Mouse (Mus musculus) lung, embryonic 15.5 days (tissue): ENCODE data around the gene Slc6a3. TPM values are rescaled to one million over a fixed set of nuclear protein-coding genes. Genes with fewer than 3 reads are reported as not detected.

Source experiments
- ATAC-seq: fragments of 200-750 bp; cut with Nextera tagmentation; 2 replicates; pipeline ENCODE4 v1.8.0; 2017; ENCODE audit warnings: moderate number of reproducible peaks, borderline replicate concordance; ENCODE audit not compliant: low FRiP score, low TSS enrichment; ENCODE audit errors: extremely low read depth
- H3K27ac ChIP-seq: fragments of 300-500 bp; sonication (generic); 2 replicates; pipeline ENCODE4 v1.5.1; 2015; ENCODE audit warnings: moderate library complexity, mild to moderate bottlenecking, inconsistent platforms
- H3K27me3 ChIP-seq: fragments of 300-500 bp; sonication (generic); 2 replicates; pipeline ENCODE4 v1.6.1; 2015; ENCODE audit warnings: inconsistent platforms
- H3K36me3 ChIP-seq: fragments of 300-500 bp; sonication (generic); 2 replicates; pipeline ENCODE4 v1.6.1; 2015; ENCODE audit warnings: inconsistent platforms
- H3K4me1 ChIP-seq: fragments of 300-500 bp; sonication (generic); 2 replicates; pipeline ENCODE4 v1.6.1; 2015; ENCODE audit warnings: inconsistent platforms
- H3K4me2 ChIP-seq: fragments of 300-500 bp; sonication (generic); 2 replicates; pipeline ENCODE4 v1.6.1; 2015; ENCODE audit warnings: inconsistent platforms, mild to moderate bottlenecking, moderate library complexity
- H3K4me3 ChIP-seq: fragments of 300-500 bp; sonication (generic); 2 replicates; pipeline ENCODE4 v1.5.1; 2015; ENCODE audit warnings: mild to moderate bottlenecking, inconsistent platforms
- H3K9ac ChIP-seq: fragments of 300-500 bp; sonication (generic); 2 replicates; pipeline ENCODE4 v1.6.1; 2015; ENCODE audit warnings: inconsistent platforms
- H3K9me3 ChIP-seq: fragments of 300-500 bp; sonication (generic); 2 replicates; pipeline ENCODE4 v1.6.1; 2016; ENCODE audit warnings: inconsistent platforms
- WGBS: fragments of 180-500 bp; shearing (Covaris S2); methylation state at CpG from one replicate; pipeline ENCODE4 v1.1.7; 2015; 5-methylcytosine and 5-hydroxymethylcytosine counted together
- polyA plus RNA-seq: library from polyadenylated mRNA; unstranded; fragments of >200 nt; fragmentation: Nextera tagmentation; extraction: Ambion mirVana; gene quantifications from 2 replicates; pipeline ENCODE4 v1.2.1, GENCODE M21; 2015

Gene Slc6a3
- polyA plus RNA-seq, 1 experiment from 2014 or later: 0.06 TPM

DNA sequence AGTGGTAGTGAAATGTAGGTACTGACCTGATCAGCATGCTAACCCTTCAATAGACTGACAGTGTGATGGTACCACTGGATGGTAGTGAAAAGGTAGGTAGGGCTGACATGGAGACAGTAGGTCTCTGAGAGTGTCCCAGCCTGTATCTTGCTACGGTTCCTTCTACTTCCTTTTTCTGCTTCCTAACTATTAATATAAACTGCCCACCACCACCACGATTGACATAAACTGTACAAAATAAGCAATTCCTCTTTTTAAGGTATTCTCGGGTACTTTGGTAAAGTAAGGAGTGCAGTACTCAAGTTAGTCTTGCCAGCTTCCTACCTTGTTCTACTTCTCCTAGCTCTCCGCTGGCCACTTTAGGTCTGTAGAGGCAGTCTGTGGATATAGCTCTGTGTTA is 59.7 kb downstream of the Slc6a3 start:
- no peak overlapping the region for H3K4me2 ChIP-seq
- H3K27ac ChIP-seq: no peak overlapping the region
- ATAC-seq: no peak
- no peaks in the 10 kb centered on the region for H3K4me1 ChIP-seq
- no peak overlapping the region for H3K4me3 ChIP-seq
- H3K9ac ChIP-seq: no peak overlapping the region
- WGBS: 62% methylated on average over 4 of the region's 4 CpGs
- H3K36me3 ChIP-seq: no peaks in the 10 kb centered on the region
- no peaks in the 10 kb centered on the region for H3K9me3 ChIP-seq
- H3K27me3 ChIP-seq: peaks cover 4% of the 10 kb centered on the region; the same call in 1 of the 2 replicates

- no peak overlapping the region for H3K4me3 ChIP-seq
- H3K4me2 ChIP-seq: no peak overlapping the region
- peaks cover 12% of the 10 kb centered on the region for H3K4me1 ChIP-seq
- peaks cover 4% of the 10 kb centered on the region; the same call in 1 of the 2 replicates for H3K27me3 ChIP-seq
- H3K36me3 ChIP-seq: no peaks in the 10 kb centered on the region
- no peak for ATAC-seq
- H3K9me3 ChIP-seq: no peaks in the 10 kb centered on the region
- WGBS: 71% methylated on average over 4 of the region's 4 CpGs
- no peak overlapping the region for H3K27ac ChIP-seq
- no peak overlapping the region for H3K9ac ChIP-seq
Observed at GRCm38 (mm10) chr13:73600217-73600616, 63.7 kb downstream of the Slc6a3 start.

- no peaks in the 10 kb centered on the region for H3K9me3 ChIP-seq
- no peak overlapping the region for H3K27ac ChIP-seq
- H3K36me3 ChIP-seq: peaks cover 16% of the 10 kb centered on the region
- H3K4me1 ChIP-seq: peaks cover 16% of the 10 kb centered on the region
- no peak for ATAC-seq
- peak overlapping the region; percentile 76 for H3K4me3 ChIP-seq
- 44% methylated on average over 4 of the region's 4 CpGs for WGBS
- peak overlapping the region; percentile 86 for H3K4me2 ChIP-seq
- H3K9ac ChIP-seq: peak overlapping the region; percentile 80
- no peaks in the 10 kb centered on the region for H3K27me3 ChIP-seq
Observed at GRCm38 (mm10) chr13:73603046-73603445, 66.5 kb downstream of the Slc6a3 start.

GRCm38 (mm10) chr13:73603522-73604155 is 67.1 kb downstream of the Slc6a3 start, which contains the start of gene Clptm1l:
Clptm1l (plus strand) TSS chr13:73604006.
- under 1% methylated on average over 40 of the region's 53 CpGs for WGBS
- peak; percentile 98 for ATAC-seq
- Histone ChIP-seq H3K4me1 (peaks cover 16% of the 10 kb centered on the region), H3K27ac (peak within 1 kb of the TSS; percentile 61), H3K9ac (peak within 1 kb of the TSS; percentile 80), H3K9me3 (no peaks in the 10 kb centered on the region), H3K36me3 (peaks cover 22% of the 10 kb centered on the region), H3K27me3 (no peaks in the 10 kb centered on the region), H3K4me2 (peak within 1 kb of the TSS; percentile 86), H3K4me3 (peak within 1 kb of the TSS; percentile 76)

- H3K36me3 ChIP-seq: peaks cover 29% of the 10 kb centered on the region
- H3K27ac ChIP-seq: peak overlapping the region; percentile 39; the same call in 1 of the 2 replicates
- WGBS: 2% methylated on average over 31 of the region's 39 CpGs
- H3K9me3 ChIP-seq: no peaks in the 10 kb centered on the region
- H3K4me2 ChIP-seq: peak overlapping the region; percentile 86
- no peaks in the 10 kb centered on the region for H3K27me3 ChIP-seq
- peak overlapping the region; percentile 80 for H3K9ac ChIP-seq
- H3K4me1 ChIP-seq: peaks cover 16% of the 10 kb centered on the region
- ATAC-seq: peak; percentile 76
- H3K4me3 ChIP-seq: peak overlapping the region; percentile 76
Observed at GRCm38 (mm10) chr13:73604156-73604957, 67.8 kb downstream of the Slc6a3 start.

DNA sequence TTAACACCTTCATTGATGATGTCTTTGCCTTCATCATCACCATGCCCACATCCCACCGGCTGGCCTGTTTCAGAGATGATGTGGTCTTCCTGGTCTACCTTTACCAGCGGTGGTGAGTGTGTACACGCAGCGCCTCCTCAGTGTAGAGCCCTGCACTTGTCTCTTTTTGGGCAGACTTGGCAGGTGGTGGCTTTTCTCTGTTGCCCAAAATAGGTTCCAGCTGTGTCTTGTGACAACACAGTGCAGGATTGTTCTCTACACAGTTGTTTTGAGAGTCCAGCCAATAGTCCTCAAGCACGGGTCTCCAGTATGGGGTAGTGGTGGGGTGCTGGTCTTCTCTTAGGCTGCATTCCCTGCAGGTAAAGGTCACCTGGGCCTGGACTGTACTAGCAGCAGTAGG is 81.9 kb downstream of the Slc6a3 start:
- ATAC-seq: no peak
- H3K9me3 ChIP-seq: no peaks in the 10 kb centered on the region
- no peaks in the 10 kb centered on the region for H3K4me1 ChIP-seq
- H3K27ac ChIP-seq: no peak overlapping the region
- no peak overlapping the region for H3K9ac ChIP-seq
- H3K27me3 ChIP-seq: no peaks in the 10 kb centered on the region
- WGBS: 90% methylated on average over 5 of the region's 5 CpGs
- peaks cover 78% of the 10 kb centered on the region for H3K36me3 ChIP-seq
- H3K4me2 ChIP-seq: no peak overlapping the region
- no peak overlapping the region for H3K4me3 ChIP-seq

- no peak overlapping the region for H3K9ac ChIP-seq
- peaks cover 56% of the 10 kb centered on the region for H3K36me3 ChIP-seq
- no peak for ATAC-seq
- no peak overlapping the region for H3K4me3 ChIP-seq
- no peak overlapping the region for H3K27ac ChIP-seq
- H3K4me2 ChIP-seq: no peak overlapping the region
- no peaks in the 10 kb centered on the region for H3K27me3 ChIP-seq
- no peaks in the 10 kb centered on the region for H3K9me3 ChIP-seq
- 68% methylated on average over 6 of the region's 6 CpGs for WGBS
- no peaks in the 10 kb centered on the region for H3K4me1 ChIP-seq
Observed at GRCm38 (mm10) chr13:73620637-73621036, 84.1 kb downstream of the Slc6a3 start.

- 41% methylated on average over 6 of the region's 6 CpGs for WGBS
- H3K27ac ChIP-seq: no peak overlapping the region
- H3K27me3 ChIP-seq: no peaks in the 10 kb centered on the region
- peak overlapping the region; percentile 63 for H3K4me3 ChIP-seq
- no peak for ATAC-seq
- no peaks in the 10 kb centered on the region for H3K36me3 ChIP-seq
- peak overlapping the region; percentile 96 for H3K4me2 ChIP-seq
- H3K4me1 ChIP-seq: peaks cover 14% of the 10 kb centered on the region
- no peaks in the 10 kb centered on the region for H3K9me3 ChIP-seq
- H3K9ac ChIP-seq: peak overlapping the region; percentile 64; the same call in 1 of the 2 replicates
Observed at GRCm38 (mm10) chr13:73626410-73626744, 89.8 kb downstream of the Slc6a3 start.

DNA sequence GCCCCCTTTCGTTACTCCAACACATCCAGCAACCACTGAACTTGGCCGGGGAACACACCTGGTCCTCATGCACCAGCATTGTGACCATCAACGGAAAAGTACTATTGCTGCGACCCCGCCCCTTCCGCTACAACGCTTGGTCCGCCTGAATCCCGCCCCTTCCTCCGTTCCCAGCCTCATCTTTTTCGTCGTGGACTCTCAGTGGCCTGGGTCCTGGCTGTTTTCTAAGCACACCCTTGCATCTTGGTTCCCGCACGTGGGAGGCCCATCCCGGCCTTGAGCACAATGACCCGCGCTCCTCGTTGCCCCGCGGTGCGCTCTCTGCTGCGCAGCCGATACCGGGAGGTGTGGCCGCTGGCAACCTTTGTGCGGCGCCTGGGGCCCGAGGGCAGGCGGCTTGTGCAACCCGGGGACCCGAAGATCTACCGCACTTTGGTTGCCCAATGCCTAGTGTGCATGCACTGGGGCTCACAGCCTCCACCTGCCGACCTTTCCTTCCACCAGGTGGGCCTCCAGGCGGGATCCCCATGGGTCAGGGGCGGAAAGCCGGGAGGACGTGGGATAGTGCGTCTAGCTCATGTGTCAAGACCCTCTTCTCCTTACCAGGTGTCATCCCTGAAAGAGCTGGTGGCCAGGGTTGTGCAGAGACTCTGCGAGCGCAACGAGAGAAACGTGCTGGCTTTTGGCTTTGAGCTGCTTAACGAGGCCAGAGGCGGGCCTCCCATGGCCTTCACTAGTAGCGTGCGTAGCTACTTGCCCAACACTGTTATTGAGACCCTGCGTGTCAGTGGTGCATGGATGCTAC is 90.4 kb downstream of the Slc6a3 start, which contains the start of gene Tert:
TSS of gene Tert (plus strand) at position 167 of the 805 bp plus-strand sequence.
- Histone ChIP-seq H3K9ac (peak within 1 kb of the TSS; percentile 64), H3K4me1 (peaks cover 14% of the 10 kb centered on the region), H3K9me3 (no peaks in the 10 kb centered on the region), H3K36me3 (no peaks in the 10 kb centered on the region), H3K4me2 (peak within 1 kb of the TSS; percentile 96), H3K27me3 (no peaks in the 10 kb centered on the region), H3K27ac (no peak within 1 kb of the TSS), H3K4me3 (peak within 1 kb of the TSS; percentile 63)
- WGBS: 9% methylated on average over 47 of the region's 47 CpGs
- peak; percentile 81 for ATAC-seq
